Mouse (Mus musculus) thymus, postnatal 36 days (tissue): Measurements from ENCODE around the gene Mllt6.
"Not testable (repeated sequence)": the region's sequence is repeated elsewhere in the genome, so short reads cannot be mapped to it uniquely, and the experiment has no call there.

Source experiments
- DNase-seq, 2 experiments: peaks; one replicate each; pipeline ENCODE4 v3.0.0; 2022; ENCODE audit warnings: mixed read lengths in 2 of 2

The Mllt6 gene

GRCm38 (mm10) chr11:97648541-97648940, 14.7 kb upstream of the Mllt6 start:
- not testable (repeated sequence) for DNase-seq

- no peak for DNase-seq
Observed at GRCm38 (mm10) chr11:97650341-97650740, 12.9 kb upstream of the Mllt6 start.

GRCm38 (mm10) chr11:97653376-97653775, 9.8 kb upstream of the Mllt6 start:
- DNase-seq, result not testable (repeated sequence)

- no peak for DNase-seq
Observed at GRCm38 (mm10) chr11:97654210-97654609, 9.0 kb upstream of the Mllt6 start.

- DNase-seq, result no peak
Observed at GRCm38 (mm10) chr11:97656269-97656971, 6.8 kb upstream of the Mllt6 start.

- DNase-seq, result no peak
Observed at GRCm38 (mm10) chr11:97657184-97657945, 5.8 kb upstream of the Mllt6 start.

- DNase-seq, result not testable (repeated sequence)
Observed at GRCm38 (mm10) chr11:97657967-97658366, 5.2 kb upstream of the Mllt6 start.

GRCm38 (mm10) chr11:97658751-97659266, 4.4 kb upstream of the Mllt6 start:
- no peak for DNase-seq

- DNase-seq, result no peak
Observed at GRCm38 (mm10) chr11:97659267-97659989, 3.8 kb upstream of the Mllt6 start.

- DNase-seq, result peak; percentile 78 to 87
Observed at GRCm38 (mm10) chr11:97659990-97660714, 3.1 kb upstream of the Mllt6 start.

GRCm38 (mm10) chr11:97660734-97661647, 2.2 kb upstream of the Mllt6 start:
- DNase-seq, result no peak

GRCm38 (mm10) chr11:97661648-97662133, 1.5 kb upstream of the Mllt6 start:
- peak; percentile 77 to 85 for DNase-seq

- peak; percentile 57 to 60 for DNase-seq
Observed at GRCm38 (mm10) chr11:97662207-97662892, 864 bp upstream of the Mllt6 start.

GRCm38 (mm10) chr11:97663528-97664338, 519 bp downstream of the Mllt6 start:
- peak; percentile 42 to 49 for DNase-seq

GRCm38 (mm10) chr11:97664339-97664665, 1.1 kb downstream of the Mllt6 start:
- DNase-seq, result no peak

- DNase-seq, result peak; percentile 49 to 67
Observed at GRCm38 (mm10) chr11:97664771-97665240, 1.6 kb downstream of the Mllt6 start.

GRCm38 (mm10) chr11:97665431-97665830, 2.2 kb downstream of the Mllt6 start:
- DNase-seq, result no peak

- DNase-seq, result no peak
Observed at GRCm38 (mm10) chr11:97666221-97666620, 3.0 kb downstream of the Mllt6 start.

GRCm38 (mm10) chr11:97666794-97667193, 3.6 kb downstream of the Mllt6 start:
- DNase-seq, result no peak

GRCm38 (mm10) chr11:97668160-97668559, 4.9 kb downstream of the Mllt6 start:
- no peak for DNase-seq
